Mouse (Mus musculus): ENCODE data around the gene Mocs1.

Gene Mocs1

DNA sequence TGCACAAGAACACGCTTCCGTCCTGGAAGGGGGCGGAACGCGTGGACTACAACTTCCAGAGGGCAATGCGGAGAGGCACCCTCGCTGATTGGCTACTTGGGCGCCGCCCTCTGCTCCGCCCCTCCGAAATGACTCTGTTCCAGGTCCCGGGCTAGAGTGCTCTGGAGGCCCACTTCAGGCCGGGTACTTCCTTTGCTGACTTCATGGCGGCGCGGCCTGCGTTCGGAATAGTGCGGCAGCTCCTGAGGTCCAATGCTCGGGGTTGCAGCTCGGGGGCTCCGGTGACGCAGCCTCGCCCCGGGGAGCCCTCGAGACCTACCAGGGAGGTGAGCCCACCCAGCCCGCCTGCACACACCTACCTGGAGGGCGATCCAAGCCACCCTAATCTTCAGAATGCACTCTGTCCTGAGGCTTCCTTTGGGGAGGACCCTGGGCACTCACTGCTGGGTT, at the start of gene Mocs1:
Mocs1 (plus strand) TSS at position 124 of the 450 bp plus-strand sequence.
- peak; percentile 93 for DNase-seq

DNA sequence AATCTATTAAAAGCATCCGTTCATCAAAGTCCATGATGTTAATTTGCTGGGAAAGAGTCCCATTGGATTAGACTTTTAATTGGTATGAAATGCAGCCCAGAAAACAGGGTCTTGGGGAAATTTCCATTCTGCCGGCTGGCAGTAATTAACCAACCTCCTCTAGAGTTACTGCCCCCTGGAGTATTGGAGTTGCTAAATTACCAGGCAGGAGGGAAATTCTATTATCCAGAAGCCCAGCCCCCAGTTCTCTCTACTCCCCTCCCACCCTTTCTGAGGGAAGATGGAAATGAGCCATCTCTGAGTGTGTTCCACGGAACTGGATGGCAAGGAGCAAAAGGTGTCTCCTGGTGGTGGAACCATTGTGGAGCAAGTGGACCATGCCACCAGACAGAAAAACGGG, 48.5 kb upstream of the Mocs1 start:
- no peak for DNase-seq

DNA sequence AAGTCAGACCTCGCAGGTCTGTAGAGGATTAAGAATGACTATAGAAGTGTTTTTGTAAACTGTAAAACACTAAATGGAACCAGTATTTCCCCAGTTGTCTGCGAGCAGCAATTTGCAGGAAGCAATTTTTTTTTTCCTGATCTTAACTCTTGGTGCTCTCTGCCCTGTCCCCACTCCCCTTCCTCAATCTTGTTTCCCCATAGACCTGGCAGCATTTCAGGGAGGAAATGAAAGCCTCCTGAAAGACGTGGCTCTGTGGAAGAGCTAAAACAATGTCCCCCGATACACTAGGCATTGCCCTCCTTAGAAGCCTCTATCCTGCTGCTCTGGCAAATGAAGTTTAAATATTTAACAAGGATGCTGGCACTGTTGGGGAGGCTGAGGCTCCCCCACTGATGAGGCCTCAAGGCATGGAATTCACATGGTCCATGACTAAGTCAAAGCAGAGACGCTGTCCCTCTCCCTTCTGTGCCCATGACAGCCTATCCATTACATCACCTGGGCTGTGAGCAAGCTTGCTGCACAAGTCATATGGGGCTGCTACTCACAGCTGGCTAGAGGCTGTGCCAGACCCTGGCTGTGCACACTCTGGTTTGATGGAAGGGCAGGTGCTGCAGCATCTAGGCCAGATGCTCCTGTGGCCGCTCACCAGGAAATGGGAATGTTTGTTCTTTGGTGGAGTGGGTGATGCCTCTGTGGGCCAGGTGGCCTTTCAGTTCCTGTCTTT, 43.8 kb upstream of the Mocs1 start:
- DNase-seq = no peak

DNA sequence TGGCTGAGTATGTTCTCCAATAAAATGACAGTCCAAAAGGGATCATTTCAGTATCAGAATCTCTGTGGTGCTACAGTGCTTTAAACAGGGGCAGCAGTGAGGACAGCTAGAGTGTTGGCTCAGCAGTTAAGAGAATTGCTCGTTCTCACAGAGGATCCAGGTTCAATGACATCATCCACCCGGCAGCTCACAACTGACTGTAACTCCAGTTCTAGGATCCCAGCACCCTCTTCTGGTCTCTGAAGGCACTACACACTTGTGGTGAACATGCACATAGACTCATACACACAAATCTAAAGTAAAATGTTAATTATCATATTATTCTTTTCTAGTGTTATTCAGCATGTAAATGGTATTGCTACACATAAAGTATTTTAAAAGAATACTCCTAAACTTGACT, 40.4 kb upstream of the Mocs1 start:
- DNase-seq = no peak

DNA sequence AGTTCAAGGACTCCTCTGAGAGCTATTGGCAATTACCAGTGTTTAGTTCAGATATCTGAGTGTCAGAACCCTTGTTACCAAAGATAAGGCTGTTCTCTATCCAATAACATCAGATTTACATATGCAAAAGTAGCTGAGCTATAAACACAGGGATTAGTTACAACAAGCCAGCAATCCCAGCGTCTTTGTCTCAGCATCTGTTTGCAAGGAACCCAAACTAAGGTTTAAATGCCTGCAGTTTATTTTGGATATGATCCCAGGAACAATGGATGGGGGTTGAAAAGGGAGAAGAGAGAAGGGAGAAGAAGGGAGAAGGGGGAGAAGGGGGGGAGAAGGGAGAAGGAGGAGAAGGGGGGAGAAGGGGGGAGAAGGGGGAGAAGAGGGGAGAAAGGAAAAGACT, 35.4 kb upstream of the Mocs1 start:
- DNase-seq = no peak

DNA sequence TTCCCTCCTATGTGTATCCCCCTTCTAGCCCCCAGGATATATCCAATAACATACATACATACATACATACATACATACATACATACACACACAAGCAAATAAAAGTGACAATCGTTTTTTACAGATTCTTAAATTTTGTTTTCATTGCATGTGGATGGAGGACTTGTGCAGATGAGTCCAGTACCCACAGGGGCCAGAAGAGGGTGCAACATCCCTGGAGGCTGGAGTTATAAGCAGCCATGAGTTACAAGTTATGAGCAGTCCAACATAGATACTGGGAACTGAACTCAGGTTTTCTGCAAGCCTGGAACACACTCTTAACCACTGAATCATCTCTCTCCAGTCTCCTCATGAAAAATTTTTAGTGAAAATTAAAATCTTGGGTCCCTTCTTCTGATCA, 33.3 kb upstream of the Mocs1 start:
- peak; percentile 39 for DNase-seq

DNA sequence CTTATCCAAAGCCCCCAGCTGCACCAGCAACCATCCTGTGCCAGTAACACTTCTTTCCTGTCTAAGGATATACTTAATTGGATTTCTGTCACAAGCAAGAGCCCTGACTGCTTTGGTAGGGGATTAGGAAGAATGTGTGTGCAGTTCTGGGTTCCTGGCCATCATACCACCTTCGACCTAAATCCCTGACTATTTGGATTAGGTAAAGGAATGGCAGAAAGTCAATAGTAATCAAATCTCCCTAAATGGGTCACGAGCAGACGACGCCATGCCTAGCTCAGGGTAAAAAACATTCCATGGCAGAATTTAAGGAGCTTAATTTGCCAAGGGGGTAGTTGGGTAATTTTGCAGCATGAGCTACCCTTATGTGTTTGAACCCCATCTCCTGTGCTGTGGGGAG, 28.6 kb upstream of the Mocs1 start:
- no peak for DNase-seq

DNA sequence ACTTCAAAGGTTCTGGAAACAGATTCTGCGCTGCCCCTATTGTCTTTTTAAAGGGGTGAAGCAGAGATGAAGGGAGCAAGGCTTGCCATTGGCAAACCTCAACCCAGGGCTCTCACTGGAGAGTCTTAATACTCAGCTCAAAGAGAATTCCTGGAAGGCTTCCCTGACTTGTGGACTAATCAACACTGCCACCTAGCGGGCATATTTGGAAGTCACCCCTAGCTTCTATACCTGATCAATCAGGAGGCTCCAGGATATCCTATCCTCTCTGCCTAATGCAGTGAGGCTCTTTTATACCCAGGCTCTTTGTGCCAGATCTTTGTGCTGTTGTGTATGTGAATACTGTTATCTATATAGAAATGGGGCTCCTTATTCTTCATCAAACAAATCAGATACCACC, 28.0 kb upstream of the Mocs1 start:
- DNase-seq = peak; percentile 79

DNA sequence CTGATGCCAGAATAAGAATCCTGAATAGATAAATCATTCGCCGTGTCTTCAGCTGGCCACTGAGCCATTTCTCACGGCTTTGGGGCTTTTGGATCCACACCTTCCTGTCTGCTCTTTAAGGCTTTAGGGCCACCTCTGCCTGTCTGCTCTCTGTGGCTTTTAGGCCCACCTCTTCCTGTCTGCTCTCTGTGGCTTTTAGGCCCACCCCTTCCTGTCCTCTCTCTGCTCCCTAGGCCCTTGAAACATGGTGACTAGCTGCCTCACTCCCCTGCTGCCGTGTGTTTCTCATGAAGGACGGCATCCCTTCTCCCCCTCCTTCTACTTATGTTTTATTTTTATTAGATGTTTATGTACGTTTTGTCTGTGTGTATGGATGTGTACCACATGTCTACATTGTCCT, 25.0 kb upstream of the Mocs1 start:
- no peak for DNase-seq

DNA sequence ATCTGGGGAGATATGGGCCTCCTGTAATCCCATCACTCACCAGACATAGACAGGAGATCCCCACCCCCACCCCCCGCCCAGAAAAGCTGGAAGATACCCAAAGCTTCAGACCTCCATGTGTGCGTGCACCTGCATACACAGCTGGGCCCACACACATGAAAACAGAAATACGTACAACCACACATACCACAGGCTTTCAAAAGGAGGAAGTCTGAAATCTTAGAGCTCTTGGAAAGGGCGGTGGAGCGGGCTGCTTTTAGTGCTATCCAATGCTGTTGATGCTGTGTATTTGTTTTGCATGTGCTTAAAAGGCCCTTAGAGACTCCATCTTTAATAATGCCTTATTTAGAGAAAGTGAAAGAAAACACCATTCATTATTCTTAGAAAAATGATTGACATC, 22.2 kb upstream of the Mocs1 start:
- no peak for DNase-seq

DNA sequence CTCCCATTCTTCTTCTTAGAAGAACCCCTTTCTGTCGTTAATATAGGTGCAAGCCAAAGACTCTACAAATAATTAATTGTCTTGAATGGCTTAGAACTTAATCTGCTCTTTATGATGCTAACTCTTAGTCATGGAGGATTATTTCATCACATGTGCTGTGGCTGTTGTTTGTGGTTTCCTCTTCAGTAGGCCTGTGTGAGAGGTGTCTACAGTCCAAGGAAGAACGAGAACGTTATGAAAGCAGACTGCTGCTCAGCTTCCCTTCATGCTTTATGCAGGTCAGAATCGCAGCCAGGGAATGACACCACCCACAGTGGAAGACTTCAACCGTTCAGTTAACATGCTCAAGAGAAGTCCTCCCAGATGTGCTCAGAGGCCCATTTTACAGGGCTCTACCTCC, 15.2 kb upstream of the Mocs1 start:
- no peak for DNase-seq

DNA sequence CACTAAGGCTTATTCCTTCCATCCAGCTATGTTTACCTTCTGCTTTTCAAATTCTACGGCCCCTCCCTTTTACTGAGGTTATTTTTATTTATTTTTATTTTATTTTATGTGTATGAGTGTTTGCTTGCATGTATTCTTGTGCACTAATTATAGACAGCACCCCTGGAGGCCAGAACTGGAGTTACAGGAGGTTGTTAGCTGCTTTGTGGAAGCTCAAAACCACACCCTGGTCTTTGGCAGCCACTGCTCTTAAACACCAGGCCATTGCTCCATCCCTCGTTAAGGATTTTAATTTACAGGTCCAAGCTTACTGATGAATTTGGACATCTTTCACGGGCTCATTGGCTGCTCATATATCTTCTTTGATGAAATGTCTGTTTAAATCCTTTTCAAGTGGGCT, 14.6 kb upstream of the Mocs1 start:
- no peak for DNase-seq

DNA sequence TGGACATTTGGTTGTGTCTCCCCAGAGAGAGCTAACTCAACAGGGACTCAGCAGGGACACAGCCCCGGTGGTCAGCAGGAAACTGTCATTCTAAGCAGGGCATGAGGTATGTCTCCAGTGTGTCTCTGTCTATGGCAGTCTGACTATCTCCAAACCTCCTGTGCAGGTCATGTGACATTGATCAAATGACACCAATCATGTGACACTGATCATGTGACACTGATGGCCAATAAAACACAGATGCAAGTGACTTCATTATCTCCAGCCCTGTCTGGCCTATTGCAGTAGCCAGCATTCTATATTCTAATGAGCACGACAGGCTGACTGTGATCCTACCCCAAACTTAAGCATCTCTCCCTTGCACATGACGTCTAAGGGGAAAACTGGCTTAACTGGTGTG, 11.9 kb upstream of the Mocs1 start:
- no peak for DNase-seq

DNA sequence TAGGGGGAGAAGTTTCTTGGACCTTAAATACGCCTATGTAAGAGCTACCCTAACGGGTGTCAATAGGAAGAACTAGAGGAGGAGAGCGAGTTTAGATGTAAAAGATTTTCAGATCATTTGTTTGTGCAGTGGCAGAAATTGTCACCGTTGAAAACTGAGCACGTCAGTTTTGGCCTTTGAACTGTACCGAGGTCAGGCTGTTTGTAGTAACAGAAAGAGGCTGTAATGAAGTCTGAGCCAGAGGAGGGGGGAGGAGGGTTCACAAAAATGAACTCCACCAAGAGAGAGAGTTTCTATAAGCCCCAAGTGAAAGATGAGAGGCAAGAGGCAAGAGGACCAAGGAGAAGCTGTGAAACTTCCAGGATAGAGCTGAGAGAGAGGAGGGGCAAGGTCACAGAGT, 8.3 kb upstream of the Mocs1 start:
- DNase-seq = no peak

DNA sequence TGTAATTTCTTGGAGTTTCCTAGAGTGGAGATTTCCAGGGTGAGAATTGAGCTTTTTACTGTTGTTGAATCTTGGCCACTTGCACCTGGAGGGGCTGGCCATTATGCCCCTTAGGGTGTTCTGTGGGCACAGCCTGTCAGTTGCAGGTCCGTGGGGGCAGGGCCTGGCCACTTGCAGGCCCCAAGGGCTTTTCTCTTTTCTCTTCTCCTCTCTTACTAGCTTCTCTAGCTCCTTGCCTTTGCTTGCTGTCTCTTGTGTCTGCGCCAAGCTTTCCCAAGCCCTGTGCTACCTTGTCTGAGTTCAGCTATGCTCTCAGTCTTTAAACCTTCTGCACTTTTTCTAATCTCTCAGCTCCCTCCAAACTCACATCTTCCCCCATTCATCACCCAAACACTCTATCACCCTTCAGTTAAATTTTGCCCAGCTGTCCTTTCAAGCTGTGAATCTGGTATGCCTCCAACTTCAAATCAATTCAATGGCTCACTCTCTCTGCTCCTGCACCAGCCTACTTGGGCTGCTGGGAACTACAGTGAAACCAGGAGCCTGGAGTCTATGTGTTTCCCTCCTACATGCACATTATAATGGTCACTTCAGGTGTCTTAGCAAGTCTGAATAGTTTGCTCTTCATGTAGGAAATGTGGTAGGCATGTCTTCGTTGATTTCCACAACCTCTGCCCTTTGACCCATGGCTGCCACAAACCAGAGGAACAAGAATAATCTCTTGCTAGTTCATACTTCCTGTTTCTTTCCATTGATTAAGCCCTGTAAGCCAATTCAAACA, 5.7 kb upstream of the Mocs1 start:
- no peak for DNase-seq

DNA sequence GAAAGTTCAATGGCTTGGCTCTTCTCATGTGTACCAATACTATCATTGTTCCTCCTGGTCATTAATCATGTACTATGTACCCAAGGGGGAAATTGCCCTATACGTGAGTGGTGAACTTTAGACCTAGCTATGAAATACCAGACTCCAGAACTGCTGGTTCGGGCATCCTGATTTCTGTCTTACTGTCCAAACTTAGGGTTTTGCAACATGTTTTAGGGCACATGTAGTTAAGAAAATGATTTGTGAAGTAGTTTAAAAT, 5.2 kb upstream of the Mocs1 start:
- no peak for DNase-seq

DNA sequence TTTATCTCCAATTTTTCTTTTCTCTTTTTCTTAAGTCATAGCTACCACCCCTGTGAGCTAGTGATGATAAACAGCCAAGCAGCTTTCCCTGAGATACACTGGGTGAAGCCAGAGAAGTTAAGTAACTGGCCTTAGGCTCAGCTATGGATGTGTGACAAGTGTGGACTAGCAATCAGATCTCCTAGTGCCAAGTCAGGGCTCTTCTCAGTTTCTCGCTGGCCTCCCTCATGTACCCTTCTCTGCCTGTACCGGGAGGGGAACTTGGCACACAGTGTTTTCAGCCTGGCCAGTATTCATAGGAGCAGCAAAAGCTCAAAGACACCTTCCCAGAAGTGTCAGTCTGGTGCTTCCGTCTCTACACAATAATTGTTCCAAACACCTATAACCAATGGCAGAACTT, 4.3 kb upstream of the Mocs1 start:
- DNase-seq = no peak

DNA sequence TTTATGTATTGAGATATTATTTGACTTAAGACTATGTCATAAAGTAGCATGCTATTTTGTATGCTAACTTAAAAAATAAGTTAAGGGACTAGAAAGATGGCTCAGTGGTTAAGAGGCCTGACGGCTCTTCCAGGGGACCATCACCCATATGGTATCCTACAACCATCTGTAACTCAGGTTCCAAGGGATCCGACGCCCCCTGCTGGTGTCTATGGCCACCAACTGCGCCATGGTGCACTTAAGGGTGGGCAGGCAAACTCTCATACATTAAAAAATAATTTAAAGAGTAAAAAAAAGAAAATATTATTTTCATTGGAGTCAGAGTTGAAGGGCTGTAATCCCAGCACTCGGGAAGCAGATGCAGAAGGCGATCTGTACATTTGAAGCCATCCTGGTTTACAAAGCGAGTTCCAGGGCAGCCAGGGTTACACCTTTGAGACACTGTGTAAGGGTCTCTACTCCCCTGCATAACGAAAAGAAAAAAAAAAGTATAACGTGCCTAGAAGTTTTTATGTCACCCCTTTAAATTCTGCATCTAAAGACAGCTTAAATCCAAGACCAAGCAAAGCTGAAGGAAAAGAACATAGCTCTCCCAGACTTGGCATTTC, 427 bp upstream of the Mocs1 start:
- DNase-seq = no peak

DNA sequence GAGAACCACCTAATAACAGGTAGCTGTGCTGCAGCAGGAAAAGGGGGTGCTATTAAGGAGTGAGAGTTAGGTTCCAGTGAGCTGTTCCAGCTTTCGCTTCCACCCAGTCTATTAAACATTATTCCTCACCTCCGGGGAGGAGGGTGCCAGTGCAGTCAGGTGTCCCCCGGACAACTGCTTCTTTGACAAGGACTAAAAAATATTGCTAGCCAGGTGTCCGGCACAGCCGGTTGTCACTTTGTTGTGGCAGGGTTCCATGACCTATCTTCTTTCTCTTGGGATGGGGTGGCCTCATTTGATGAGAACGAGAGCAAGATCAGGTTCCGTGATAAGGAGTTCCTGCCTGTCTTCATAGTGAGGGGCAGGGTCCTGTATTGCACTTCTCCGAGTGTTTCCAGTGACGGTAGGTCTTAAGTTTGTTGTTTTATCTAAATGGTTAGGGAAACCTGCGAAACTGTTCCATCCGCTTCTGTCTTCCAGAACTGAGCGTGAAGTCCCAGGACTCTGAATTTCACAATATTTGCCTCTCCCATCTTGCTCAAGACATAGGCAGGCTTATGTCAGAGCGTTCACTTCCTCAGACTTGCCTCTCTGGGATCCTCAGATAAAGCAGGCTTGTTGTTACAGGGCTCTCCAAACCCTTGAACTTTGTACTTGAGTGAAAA, 721 bp downstream of the Mocs1 start:
- DNase-seq = no peak

DNA sequence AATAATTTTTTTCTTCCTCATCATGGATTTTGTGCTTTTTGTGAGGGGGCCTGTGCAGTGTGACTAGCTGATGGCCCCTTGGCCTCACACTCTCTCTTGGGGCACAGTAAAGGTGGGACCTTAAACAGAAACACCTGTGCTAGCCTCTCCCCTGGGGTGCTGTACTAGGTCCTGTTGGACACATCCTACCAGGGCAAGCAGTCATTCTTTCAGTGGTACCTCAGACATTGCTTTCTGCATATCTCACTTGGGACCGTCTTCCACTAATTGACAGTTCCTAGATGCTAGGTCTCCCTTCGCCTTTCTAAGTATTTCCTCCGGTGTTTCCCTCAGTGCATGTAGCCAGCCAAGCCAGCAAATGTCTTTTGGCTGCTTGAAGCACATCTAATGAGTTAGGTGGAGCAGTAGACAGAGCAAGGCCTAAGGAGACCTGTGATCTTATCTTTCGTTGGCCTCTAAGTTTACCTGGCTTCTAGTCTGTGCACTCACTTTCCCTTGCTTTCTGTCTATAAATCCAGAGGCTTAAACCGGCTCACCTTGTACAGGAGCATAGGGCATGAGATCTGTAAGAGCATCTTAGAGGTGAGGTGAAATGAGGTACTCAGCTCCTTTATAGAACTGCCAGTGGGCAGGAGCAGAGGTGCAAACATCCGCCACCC, 1.4 kb downstream of the Mocs1 start:
- no peak for DNase-seq

DNA sequence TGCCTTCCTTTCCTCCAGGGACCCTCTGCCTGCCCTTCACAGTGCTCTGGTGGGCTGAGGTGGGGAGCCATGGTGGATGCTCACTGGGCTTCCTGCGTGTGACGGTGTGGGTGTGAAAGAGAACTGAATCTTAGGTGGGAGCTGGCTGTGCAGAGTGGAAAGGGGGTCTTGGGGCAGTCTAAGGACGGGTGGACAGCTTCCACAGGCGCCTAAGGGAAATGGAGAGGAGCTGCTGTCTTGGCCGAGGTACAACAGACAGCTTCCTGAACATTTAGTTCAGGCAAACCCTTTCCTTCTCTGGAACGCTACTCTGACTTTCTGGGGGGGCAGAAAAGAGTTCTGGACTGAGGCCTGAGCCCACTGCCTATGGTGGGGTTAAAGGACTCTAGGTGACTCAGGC, 2.0 kb downstream of the Mocs1 start:
- no peak for DNase-seq

DNA sequence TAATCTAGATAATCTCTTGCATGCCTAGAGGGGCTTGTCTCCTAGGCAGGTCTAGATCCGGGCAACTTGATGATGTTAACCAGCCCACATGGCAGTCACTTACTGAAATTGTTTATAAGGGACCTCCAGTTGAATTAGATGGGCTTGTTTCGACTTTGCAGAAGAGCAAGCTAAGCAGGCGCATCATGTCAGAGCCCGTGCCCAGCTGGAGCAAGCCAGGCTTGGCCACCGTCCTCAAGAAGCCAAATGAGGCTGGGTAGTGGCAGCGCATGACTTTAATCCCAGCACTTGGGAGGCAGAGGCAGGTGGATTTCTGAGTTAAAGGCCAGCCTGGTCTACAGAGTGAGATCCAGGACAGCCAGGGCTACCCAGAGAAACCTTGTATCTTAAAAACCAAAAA, 3.0 kb downstream of the Mocs1 start:
- DNase-seq = no peak

DNA sequence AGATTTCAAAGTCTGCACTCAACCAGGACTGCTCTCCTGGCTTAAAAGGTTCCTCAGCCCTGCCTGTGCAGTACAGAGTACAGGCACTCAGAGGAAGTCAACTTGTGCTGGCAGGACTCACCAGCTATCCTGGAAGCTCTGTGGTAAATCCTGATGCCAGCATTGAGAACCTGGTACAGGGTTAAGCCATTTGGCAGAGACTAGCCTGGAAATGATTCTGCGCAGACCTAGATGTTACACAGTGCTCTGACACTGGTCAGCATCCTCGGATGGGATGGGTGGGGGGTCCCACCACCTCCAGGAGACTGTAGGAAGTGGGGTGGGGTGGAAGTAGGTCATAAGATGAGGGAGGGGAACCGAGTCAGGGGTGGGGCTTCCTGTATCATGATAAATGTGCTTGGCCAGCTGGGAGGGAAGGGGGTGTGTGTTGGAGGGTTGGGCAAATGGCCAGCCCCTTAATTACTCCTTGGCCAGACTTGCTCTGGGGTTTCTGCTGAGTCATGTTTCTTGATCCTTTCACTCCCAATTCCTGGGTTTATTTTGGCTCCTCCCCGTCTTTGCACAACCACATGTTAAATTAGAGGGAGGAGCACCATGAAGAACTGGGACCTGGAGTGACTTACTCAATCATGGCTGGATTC, 4.0 kb downstream of the Mocs1 start:
- no peak for DNase-seq

All from right cerebral cortex, postnatal 14 days (tissue).